Mouse (Mus musculus) stomach, postnatal 0 days (tissue): ENCODE measurements around the gene Hydin. TPM values are rescaled to one million over a fixed set of nuclear protein-coding genes. Genes with fewer than 3 reads are reported as not detected.
"Not testable (repeated sequence)": the region's sequence is repeated elsewhere in the genome, so short reads cannot be mapped to it uniquely, and the experiment has no call there.

Source experiments
- ATAC-seq: fragments of 200-750 bp; cut with Nextera tagmentation; 2 replicates; pipeline ENCODE4 v1.8.0; 2017; ENCODE audit not compliant: low FRiP score, low TSS enrichment
- DNase-seq: peaks from one replicate; pipeline ENCODE4 v3.0.0-alpha.2; 2016; ENCODE audit warnings: low spot score
- H3K27ac ChIP-seq: fragments of 300-500 bp; sonication (generic); replicated peaks from 2 replicates; pipeline ENCODE4 v1.5.1; 2014; ENCODE audit warnings: mild to moderate bottlenecking, control low read depth
- H3K27me3 ChIP-seq: fragments of 300-500 bp; sonication (generic); 2 replicates; pipeline ENCODE4 v1.6.1; 2014; ENCODE audit warnings: low read length; ENCODE audit not compliant: control insufficient read depth, insufficient read depth
- H3K36me3 ChIP-seq: fragments of 300-500 bp; sonication (generic); 2 replicates; pipeline ENCODE4 v1.6.1; 2014; ENCODE audit warnings: low read length, mixed read lengths; ENCODE audit not compliant: control insufficient read depth, insufficient read depth
- H3K4me1 ChIP-seq: fragments of 300-500 bp; sonication (generic); replicated peaks from 2 replicates; pipeline ENCODE4 v1.6.1; 2014; ENCODE audit warnings: antibody characterized with exemption; ENCODE audit not compliant: control insufficient read depth, insufficient read depth
- H3K4me2 ChIP-seq: fragments of 300-500 bp; sonication (generic); replicated peaks from 2 replicates; pipeline ENCODE4 v1.6.1; 2014; ENCODE audit warnings: low read depth, mild to moderate bottlenecking, control low read depth, moderate library complexity
- H3K4me3 ChIP-seq: fragments of 300-500 bp; sonication (generic); 2 replicates; pipeline ENCODE4 v1.5.1; 2014; ENCODE audit warnings: low read depth, low read length, control low read depth
- H3K9ac ChIP-seq: fragments of 300-500 bp; sonication (generic); 2 replicates; pipeline ENCODE4 v1.6.1; 2014; ENCODE audit warnings: mild to moderate bottlenecking, low read length, control low read depth, mixed read lengths
- H3K9me3 ChIP-seq: fragments of 300-500 bp; sonication (generic); 2 replicates; pipeline ENCODE4 v1.6.1; 2016; ENCODE audit warnings: low read length; ENCODE audit not compliant: control insufficient read depth
- CTCF ChIP-seq: IDR thresholded peaks from 2 replicates; pipeline ENCODE4 v1.5.1; 2016; ENCODE audit warnings: antibody characterized with exemption, low read depth, mild to moderate bottlenecking, moderate library complexity
- EP300 ChIP-seq: optimal IDR thresholded peaks from 2 replicates; pipeline ENCODE3; 2016; ENCODE audit warnings: antibody characterized with exemption
- WGBS: fragments of 180-500 bp; shearing (Covaris S2); extraction: QIAGEN DNeasy Blood & Tissue Kit; methylation state at CpG from one replicate; pipeline ENCODE4 v1.1.7; 2014; 5-methylcytosine and 5-hydroxymethylcytosine counted together
- polyA plus RNA-seq: library from polyadenylated mRNA; unstranded; fragments of >200 nt; fragmentation: Nextera tagmentation; extraction: Ambion mirVana; gene quantifications from 2 replicates; pipeline ENCODE4 v1.2.1, GENCODE M21; 2015

Gene Hydin
- polyA plus RNA-seq, 1 experiment from 2014 or later, result 0.05 TPM

- Histone ChIP-seq H3K36me3 (no peaks in the 10 kb centered on the region), H3K27me3 (no peaks in the 10 kb centered on the region), H3K4me1 (no peaks in the 10 kb centered on the region), H3K4me3 (no peak overlapping the region), H3K4me2 (no peak overlapping the region), H3K27ac (no peak overlapping the region), H3K9me3 (no peaks in the 10 kb centered on the region), H3K9ac (no peak overlapping the region)
- WGBS, result 85% methylated on average over 13 of the region's 13 CpGs
- TF ChIP-seq CTCF (no peak), EP300 (no peak)
- no peak for ATAC-seq
- no peak for DNase-seq
Measured at GRCm38 (mm10) chr8:110372836-110373235, 106.1 kb downstream of the Hydin start.

- Histone ChIP-seq H3K4me2 (no peak overlapping the region), H3K27me3 (no peaks in the 10 kb centered on the region), H3K9me3 (no peaks in the 10 kb centered on the region), H3K27ac (no peak overlapping the region), H3K4me1 (no peaks in the 10 kb centered on the region), H3K9ac (no peak overlapping the region), H3K36me3 (no peaks in the 10 kb centered on the region), H3K4me3 (no peak overlapping the region)
- TF ChIP-seq CTCF, result no peak
- no peak for TF ChIP-seq EP300
- WGBS, result 87% methylated on average over 4 of the region's 4 CpGs
- DNase-seq (no peak), ATAC-seq (no peak)
Measured at GRCm38 (mm10) chr8:110373695-110374094, 106.9 kb downstream of the Hydin start.

GRCm38 (mm10) chr8:110382751-110383150 lies 116.0 kb downstream of the Hydin start:
- H3K27ac ChIP-seq, result no peak overlapping the region
- 46% methylated on average over 8 of the region's 8 CpGs for WGBS
- no peaks in the 10 kb centered on the region for H3K27me3 ChIP-seq
- no peaks in the 10 kb centered on the region for H3K4me1 ChIP-seq
- H3K4me3 ChIP-seq, result no peak overlapping the region
- TF ChIP-seq EP300 (no peak), CTCF (no peak)
- DNase-seq, result no peak
- H3K4me2 ChIP-seq, result no peak overlapping the region
- no peak for ATAC-seq
- no peak overlapping the region for H3K9ac ChIP-seq
- H3K36me3 ChIP-seq, result no peaks in the 10 kb centered on the region
- H3K9me3 ChIP-seq, result no peaks in the 10 kb centered on the region

GRCm38 (mm10) chr8:110384632-110385031 lies 117.9 kb downstream of the Hydin start:
- not testable (repeated sequence) for H3K27me3 ChIP-seq, H3K36me3 ChIP-seq, H3K27ac ChIP-seq, H3K9me3 ChIP-seq, DNase-seq, H3K4me3 ChIP-seq, H3K4me1 ChIP-seq, H3K9ac ChIP-seq, ATAC-seq, H3K4me2 ChIP-seq
- 90% methylated on average over 6 of the region's 6 CpGs for WGBS

GRCm38 (mm10) chr8:110395656-110396055 lies 128.9 kb downstream of the Hydin start:
- 75% methylated on average over 4 of the region's 4 CpGs for WGBS
- H3K27me3 ChIP-seq, result no peaks in the 10 kb centered on the region
- H3K4me3 ChIP-seq, result no peak overlapping the region
- no peak overlapping the region for H3K9ac ChIP-seq
- TF ChIP-seq EP300 (no peak), CTCF (no peak)
- H3K36me3 ChIP-seq, result no peaks in the 10 kb centered on the region
- no peak overlapping the region for H3K27ac ChIP-seq
- no peaks in the 10 kb centered on the region for H3K9me3 ChIP-seq
- no peak for DNase-seq
- ATAC-seq, result no peak
- no peaks in the 10 kb centered on the region for H3K4me1 ChIP-seq
- H3K4me2 ChIP-seq, result no peak overlapping the region

GRCm38 (mm10) chr8:110400536-110400935 lies 133.8 kb downstream of the Hydin start:
- Histone ChIP-seq H3K27ac (no peak overlapping the region), H3K4me3 (no peak overlapping the region), H3K27me3 (no peaks in the 10 kb centered on the region), H3K9ac (no peak overlapping the region), H3K4me1 (no peaks in the 10 kb centered on the region), H3K4me2 (no peak overlapping the region), H3K9me3 (no peaks in the 10 kb centered on the region), H3K36me3 (no peaks in the 10 kb centered on the region)
- ATAC-seq (no peak), DNase-seq (no peak)
- WGBS, result 75% methylated on average over 6 of the region's 6 CpGs
- TF ChIP-seq CTCF (no peak), EP300 (no peak)
